Mouse (Mus musculus) right cerebral cortex, postnatal 4 days (tissue): ENCODE data around the gene Atxn7l1.

Experiments used
- DNase-seq: peaks from one replicate; pipeline ENCODE4 v3.0.0-alpha.2; 2022

Atxn7l1 gene

DNA sequence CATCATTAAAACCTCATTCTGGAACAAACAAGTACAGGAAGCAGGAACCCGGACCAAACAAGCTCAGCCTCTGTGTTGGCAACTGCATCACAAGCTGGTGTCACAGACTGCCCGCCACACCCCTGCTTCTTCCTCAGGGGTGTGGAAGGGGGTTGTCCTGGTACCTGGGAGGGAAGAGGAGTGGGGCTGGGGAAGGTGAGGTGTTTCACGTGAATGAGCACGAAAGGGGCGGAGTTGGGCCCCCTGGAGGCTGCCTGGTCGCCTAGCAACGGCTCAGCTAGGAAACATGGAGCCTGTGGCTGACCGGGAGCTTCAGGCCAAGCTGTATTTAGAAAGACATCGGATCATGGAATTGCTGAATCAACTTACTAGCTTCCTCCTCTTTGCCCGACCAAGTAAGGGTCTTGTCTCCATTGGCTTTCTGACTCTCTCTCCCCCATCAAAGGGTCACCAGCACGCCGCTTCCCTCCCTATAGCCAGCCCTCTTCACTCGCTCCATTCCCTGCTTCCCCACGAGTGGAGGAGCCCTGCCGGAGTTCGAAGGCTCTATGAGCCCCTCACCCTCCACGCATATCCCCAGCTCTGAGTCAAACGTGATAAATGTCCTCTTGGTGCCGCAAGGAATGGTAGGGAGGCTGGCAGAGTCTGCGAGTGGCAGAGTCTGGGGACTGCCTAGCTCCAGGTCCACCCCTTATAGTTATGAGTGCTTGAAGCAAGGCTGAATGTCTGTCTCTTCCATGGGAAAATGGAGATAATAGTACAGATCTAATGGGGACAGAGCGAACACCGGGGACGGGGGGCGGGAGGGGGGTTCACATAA lies 247.5 kb downstream of the Atxn7l1 start, which contains the start of gene Efcab10:
Gene Efcab10, plus strand, starts transcription at position 51 of the 820 bp plus-strand sequence.
- DNase-seq: peak; percentile 65

DNA sequence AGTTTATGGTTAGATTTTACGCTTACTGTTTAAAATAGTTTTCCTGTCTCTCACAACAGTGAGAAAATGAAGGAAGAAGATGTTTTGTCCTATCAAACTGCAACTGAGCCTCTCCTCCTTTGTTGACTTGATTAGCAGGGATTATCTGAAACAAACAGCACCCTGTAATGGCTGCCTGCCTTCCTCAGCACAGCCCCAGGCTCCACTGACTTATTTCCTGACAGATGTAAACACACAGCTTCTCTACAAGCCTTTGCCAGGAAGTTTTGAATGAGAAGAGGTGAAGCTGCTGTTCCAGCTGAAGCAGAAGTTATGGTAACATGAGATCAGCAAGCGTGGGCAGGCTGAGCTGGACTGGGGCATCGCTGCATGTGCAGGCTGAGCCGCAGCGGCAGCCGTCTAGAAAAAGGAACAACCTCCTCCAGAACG lies 255.8 kb downstream of the Atxn7l1 start:
- DNase-seq: no peak

DNA sequence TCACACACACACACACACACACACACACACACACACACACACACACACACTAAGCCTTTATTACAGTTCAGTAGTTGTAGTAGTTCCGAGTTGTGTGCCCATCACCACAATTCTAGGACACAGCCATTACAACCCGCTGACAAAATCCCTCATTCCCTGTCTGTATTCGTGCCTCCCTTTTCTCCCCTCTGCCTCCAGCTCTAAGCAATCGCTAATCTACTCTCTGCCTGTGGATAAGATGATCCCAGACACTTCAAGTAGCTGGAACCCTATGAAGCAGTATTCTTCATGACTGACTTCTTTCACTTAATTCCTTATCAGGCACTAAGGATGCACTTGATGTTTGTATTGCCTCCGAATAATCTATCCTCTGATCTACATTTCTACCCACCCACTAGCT lies 257.5 kb downstream of the Atxn7l1 start:
- DNase-seq: no peak

DNA sequence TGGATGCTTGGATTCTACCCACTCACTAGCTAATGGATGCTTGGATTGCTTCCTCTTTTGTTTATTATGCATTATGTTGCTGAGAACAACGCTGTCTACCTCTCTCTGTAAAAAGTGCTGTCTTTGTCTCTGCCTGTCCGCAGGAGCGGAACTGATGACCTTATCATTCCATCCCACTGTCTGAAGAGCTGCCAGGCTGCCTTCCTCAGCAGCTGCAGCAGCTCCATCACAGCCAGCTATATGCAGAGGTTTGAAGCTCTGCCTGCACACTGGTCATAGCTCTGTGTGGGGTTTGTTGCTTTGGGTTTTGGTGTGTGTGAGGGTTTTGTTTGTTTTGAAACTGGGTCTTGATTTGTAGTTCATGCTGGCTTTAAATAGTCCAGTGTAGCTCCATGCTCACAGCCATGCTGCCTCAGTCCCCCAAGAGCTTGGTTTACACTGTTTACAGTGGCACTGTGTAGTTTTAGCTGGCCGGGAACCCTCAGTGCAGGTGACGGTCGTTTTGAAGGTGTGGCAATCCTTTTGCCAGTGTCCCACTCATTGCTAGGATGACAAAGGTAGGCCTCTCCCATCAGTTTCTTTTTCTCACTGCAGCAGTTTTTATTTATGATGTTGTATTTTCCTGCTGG lies 258.0 kb downstream of the Atxn7l1 start:
- no peak for DNase-seq

DNA sequence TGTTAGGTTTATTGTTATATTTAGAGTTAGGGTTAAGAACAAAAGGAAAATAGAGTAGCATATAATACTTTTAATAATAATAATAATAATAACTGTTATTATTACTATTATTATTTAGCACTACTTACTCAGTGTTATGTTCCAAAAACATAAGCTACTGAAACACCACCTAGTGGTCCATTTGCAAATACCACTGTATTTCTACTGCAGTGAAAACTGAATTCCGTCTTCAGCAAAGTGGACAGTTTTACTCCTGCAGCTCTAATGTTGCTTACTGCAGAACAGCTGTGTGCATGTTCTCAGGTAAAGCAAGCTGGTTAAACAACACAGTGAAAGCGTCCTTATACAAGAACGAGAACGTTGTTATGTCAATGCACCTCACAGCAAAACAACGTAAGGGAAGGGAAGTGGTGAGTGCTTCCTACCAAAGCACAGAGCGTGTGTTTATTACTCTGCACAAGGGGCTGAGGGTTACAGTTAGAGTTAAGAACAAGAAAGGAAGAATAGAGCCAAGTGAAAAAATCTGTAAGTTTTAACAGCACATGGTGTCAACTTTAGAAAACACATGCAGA lies 264.2 kb downstream of the Atxn7l1 start:
- DNase-seq: no peak
